Mouse (Mus musculus) limb, embryonic 10.5 days (tissue): ENCODE measurements around the gene Vmn2r-ps130. TPM values are rescaled to one million over a fixed set of nuclear protein-coding genes. Genes with fewer than 3 reads are reported as not detected.
"Not testable (repeated sequence)": the region's sequence is repeated elsewhere in the genome, so short reads cannot be mapped to it uniquely, and the experiment has no call there.

Experiments
- DNase-seq: peaks from one replicate; pipeline ENCODE4 v3.0.0-alpha.2; 2017; ENCODE audit warnings: low spot score
- H3K27ac ChIP-seq: fragments of 300-500 bp; sonication (generic); 2 replicates; pipeline ENCODE4 v1.5.1; 2016; ENCODE audit warnings: mild to moderate bottlenecking
- H3K27me3 ChIP-seq: fragments of 300-500 bp; sonication (generic); 2 replicates; pipeline ENCODE4 v1.6.1; 2016; ENCODE audit warnings: low read depth, mild to moderate bottlenecking; ENCODE audit not compliant: poor library complexity, severe bottlenecking
- H3K36me3 ChIP-seq: fragments of 300-500 bp; sonication (generic); 2 replicates; pipeline ENCODE4 v1.6.1; 2016; ENCODE audit warnings: mild to moderate bottlenecking, moderate library complexity
- H3K4me1 ChIP-seq: fragments of 300-500 bp; sonication (generic); 2 replicates; pipeline ENCODE4 v1.6.1; 2016
- H3K4me3 ChIP-seq: fragments of 300-500 bp; sonication (generic); 2 replicates; pipeline ENCODE4 v1.5.1; 2016; ENCODE audit warnings: mild to moderate bottlenecking, moderate library complexity
- H3K9me3 ChIP-seq: fragments of 300-500 bp; sonication (generic); replicated peaks from 2 replicates; pipeline ENCODE4 v1.6.1; 2016; ENCODE audit warnings: mild to moderate bottlenecking
- whole genome bisulfite sequencing: fragments of 180-500 bp; shearing (Covaris S2); methylation state at CpG from one replicate; pipeline ENCODE4 v1.1.7; 2016; 5-methylcytosine and 5-hydroxymethylcytosine counted together
- polyA plus RNA-seq: library from polyadenylated mRNA; unstranded; fragments of >200 nt; fragmentation: Nextera tagmentation; extraction: Ambion mirVana; gene quantifications from 2 replicates; pipeline ENCODE4 v1.2.1, GENCODE M21; 2016

The Vmn2r-ps130 gene
- polyA plus RNA-seq: not detected in 2 replicates

GRCm38 (mm10) chr17:23060866-23061265 lies at the start of gene Vmn2r-ps130:
Gene Vmn2r-ps130, plus strand, starts transcription at chr17:23061166.
- H3K27me3 ChIP-seq, H3K9me3 ChIP-seq, DNase-seq, H3K4me1 ChIP-seq, H3K36me3 ChIP-seq, H3K27ac ChIP-seq, H3K4me3 ChIP-seq: not testable (repeated sequence)
- WGBS: 100% methylated on average over 1 of the region's 1 CpGs

Other genes with a start within 250 kb of the Vmn2r-ps130 start
- 15.3 and 19.6 TPM in 2 replicates for gene Zfp945, start 194.0 kb upstream of the Vmn2r-ps130 start, polyA plus RNA-seq
- not detected in 2 replicates for gene Vmn2r113, start 118.2 kb upstream of the Vmn2r-ps130 start, polyA plus RNA-seq
- 6.8 and 12.2 TPM in 2 replicates for gene Zfp40, start 132.1 kb downstream of the Vmn2r-ps130 start, polyA plus RNA-seq